16 mouse cellular contexts compared by ENCODE assay signal in the genomic region with DNA sequence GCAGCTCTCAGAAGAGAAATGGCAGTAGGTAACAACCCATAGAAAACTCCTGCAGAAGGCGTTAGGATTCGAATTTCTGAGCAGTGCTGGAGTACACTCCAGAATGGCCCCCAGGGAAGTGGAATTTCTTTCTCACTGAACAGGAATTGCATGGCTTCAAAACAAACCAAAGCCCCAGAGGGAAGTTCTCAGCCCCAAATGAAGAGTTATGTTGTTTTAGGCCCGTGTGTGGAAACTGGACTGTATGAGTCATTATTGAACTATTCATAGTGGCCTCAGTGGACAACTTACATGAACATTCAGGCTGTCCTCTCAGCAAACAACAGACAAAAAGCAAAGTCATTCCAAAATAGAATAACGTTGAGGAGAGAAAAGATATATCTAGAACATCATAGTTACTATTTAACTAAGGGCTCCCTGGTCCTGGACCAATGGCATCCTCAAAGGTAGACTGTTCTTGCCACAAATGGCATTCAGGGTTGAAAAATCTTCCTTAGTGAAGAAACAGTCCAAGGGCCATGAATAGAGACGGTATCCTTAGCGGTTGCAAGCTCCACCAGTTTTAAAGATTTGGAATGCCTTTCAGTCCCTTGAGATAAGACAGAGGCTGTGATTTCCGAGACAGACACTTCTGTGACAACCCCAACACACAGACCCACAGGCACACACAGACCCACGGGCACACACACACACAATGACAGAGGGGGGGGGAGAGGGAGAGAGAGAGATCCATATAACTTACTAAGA.
A peak's percentile ranks its signal among the peaks of the same experiment; 100 is the strongest.
DNase-seq lines count a peak whose midpoint lies in the region; ATAC-seq and TF ChIP-seq lines count a peak whose summit lies in the region.
"Had no signal": no experiment of that assay in that cellular context is flagged by ENCODE, and none has a peak within 500 bp of the region (broad histone marks: within the 10 kb centered on the region; RNA-seq: fewer than 3 reads in every experiment).

No protein-coding gene starts in this region.

- 61% methylated on average over 8 of the region's 8 CpGs for WGBS in intestine, postnatal 0 days

- H3K9me3 ChIP-seq in intestine, postnatal 0 days (ENCODE audit: control insufficient read depth) = no peaks in the 10 kb centered on the region
- H3K9me3 ChIP-seq: hindbrain, embryonic 15.5 days; liver, embryonic 13.5 days; neural tube, embryonic 15.5 days had no signal

- no peak for TF ChIP-seq CTCF in intestine, postnatal 0 days (IDR thresholded peaks at IDR 0.05; ENCODE audit: low read depth)

- no peak overlapping the region for H3K9ac ChIP-seq in intestine, postnatal 0 days (ENCODE audit: low read depth, low read length)
- H3K9ac ChIP-seq: hindbrain, embryonic 15.5 days; liver, embryonic 13.5 days; neural tube, embryonic 15.5 days had no signal

- ATAC-seq in intestine, postnatal 0 days = no peak
- ATAC-seq: activated CD4-positive, CD25-positive, alpha-beta regulatory T cell, adult 4 months; lung, postnatal 0 days had no signal

- H3K36me3 ChIP-seq in intestine, postnatal 0 days (ENCODE audit: control insufficient read depth, insufficient read depth) = no peaks in the 10 kb centered on the region
- H3K36me3 ChIP-seq: hindbrain, embryonic 15.5 days; liver, embryonic 13.5 days; neural tube, embryonic 15.5 days had no signal

- DNase-seq in gastrocnemius, adult 18-20 months (ENCODE audit: low spot score) = peak; percentile 55
- no peak for DNase-seq in gastrocnemius, postnatal 4 days (ENCODE audit: low spot score in 2 of 2)
- peak; percentile 10 for DNase-seq in 416B (ENCODE audit: low read depth)
- peak; percentile 55 to 74 for DNase-seq in heart, adult 18-20 months
- DNase-seq in heart, postnatal 10 days = peak; percentile 59 to 60
- no peak for DNase-seq in thymus, postnatal 4 days
- no peak for DNase-seq in thymus, postnatal 10 days (ENCODE audit: low spot score in 2 of 2)
- DNase-seq: cerebellum, adult 9-10 months; embryo, embryonic 11 days; liver, embryonic 13.5 days; right cerebral cortex, adult 18-20 months had no signal

- H3K4me2 ChIP-seq in intestine, postnatal 0 days (replicated peaks; ENCODE audit: low read depth) = no peak overlapping the region
- H3K4me2 ChIP-seq: hindbrain, embryonic 15.5 days; liver, embryonic 13.5 days; neural tube, embryonic 15.5 days had no signal

- H3K4me1 ChIP-seq in intestine, postnatal 0 days (replicated peaks; ENCODE audit: control insufficient read depth, insufficient read depth, low read length) = no peaks in the 10 kb centered on the region
- H3K4me1 ChIP-seq: hindbrain, embryonic 15.5 days; liver, embryonic 13.5 days; neural tube, embryonic 15.5 days had no signal

- no peaks in the 10 kb centered on the region for H3K27me3 ChIP-seq in intestine, postnatal 0 days (replicated peaks; ENCODE audit: control insufficient read depth, insufficient read depth, low read length)
- H3K27me3 ChIP-seq: hindbrain, embryonic 15.5 days; liver, embryonic 13.5 days; neural tube, embryonic 15.5 days had no signal

- H3K27ac ChIP-seq in intestine, postnatal 0 days (ENCODE audit: low read depth, low read length) = no peak overlapping the region
- H3K27ac ChIP-seq: hindbrain, embryonic 15.5 days; liver, embryonic 13.5 days; neural tube, embryonic 15.5 days had no signal

- H3K4me3 ChIP-seq in intestine, postnatal 0 days (ENCODE audit: low read depth, low read length) = no peak overlapping the region
- H3K4me3 ChIP-seq: hindbrain, embryonic 15.5 days; liver, embryonic 13.5 days; neural tube, embryonic 15.5 days had no signal

- intact Hi-C loops in heart, postnatal 10 days (cut with DNase I) = no loop called here

Comparison
In these comparisons a context has a peak if more than half of its experiments do, and no peak if none do; other contexts are left out.
1. DNase-seq: peak in gastrocnemius, adult 18-20 months (single experiment), 416B (single experiment), heart, adult 18-20 months (2 of 2) and heart, postnatal 10 days (2 of 2); none in gastrocnemius, postnatal 4 days (0 of 2), thymus, postnatal 4 days (single experiment) and thymus, postnatal 10 days (0 of 2).